Mouse (Mus musculus): Measurements from ENCODE around the gene Atp9a. TPM values are rescaled to one million over a fixed set of nuclear protein-coding genes. Genes with fewer than 3 reads are reported as not detected.

Atp9a gene
- polyA plus RNA-seq, 1 experiment from 2014 or later: 19.5 TPM

DNA sequence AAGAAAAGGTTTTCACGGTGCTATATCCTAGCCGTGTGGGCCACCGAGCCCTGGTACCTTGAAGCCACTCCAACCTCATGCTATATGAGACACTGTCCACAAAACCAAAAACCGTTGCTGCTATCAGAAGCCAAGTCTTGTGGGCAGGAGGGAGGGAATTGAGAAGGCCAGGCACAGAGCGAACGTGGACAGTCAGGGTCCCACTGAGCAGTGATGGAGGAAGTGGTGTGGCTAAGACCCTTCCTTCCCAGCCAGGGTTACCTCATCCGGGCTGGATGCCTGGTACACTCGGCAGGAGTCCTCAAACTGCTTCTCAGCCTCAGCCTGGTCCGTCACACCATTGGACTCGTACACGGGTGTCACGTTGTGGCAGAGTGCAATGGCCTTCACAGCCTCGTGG lies 74.5 kb downstream of the Atp9a start:
- H3K9ac ChIP-seq (replicated peaks; ENCODE audit: low read depth): no peak overlapping the region
- H3K4me2 ChIP-seq (replicated peaks; ENCODE audit: low read depth, low read length): no peak overlapping the region
- no peak for TF ChIP-seq CTCF (IDR thresholded peaks at IDR 0.05)
- no peak for TF ChIP-seq EP300 (IDR thresholded peaks at IDR 0.05)
- H3K27ac ChIP-seq (ENCODE audit: low read length): no peak overlapping the region
- WGBS: 81% methylated on average over 13 of the region's 13 CpGs
- H3K4me1 ChIP-seq (ENCODE audit: insufficient read depth, low read depth, low read length): no peaks in the 10 kb centered on the region
- ATAC-seq (no peak), DNase-seq (ENCODE audit: low spot score) (no peak)
- H3K4me3 ChIP-seq (ENCODE audit: low read depth, low read length): no peak overlapping the region
- H3K27me3 ChIP-seq (replicated peaks; ENCODE audit: insufficient read depth, low read length): no peaks in the 10 kb centered on the region
- H3K36me3 ChIP-seq (ENCODE audit: insufficient read depth, low read length): no peaks in the 10 kb centered on the region
- no peaks in the 10 kb centered on the region for H3K9me3 ChIP-seq (ENCODE audit: low read length)

DNA sequence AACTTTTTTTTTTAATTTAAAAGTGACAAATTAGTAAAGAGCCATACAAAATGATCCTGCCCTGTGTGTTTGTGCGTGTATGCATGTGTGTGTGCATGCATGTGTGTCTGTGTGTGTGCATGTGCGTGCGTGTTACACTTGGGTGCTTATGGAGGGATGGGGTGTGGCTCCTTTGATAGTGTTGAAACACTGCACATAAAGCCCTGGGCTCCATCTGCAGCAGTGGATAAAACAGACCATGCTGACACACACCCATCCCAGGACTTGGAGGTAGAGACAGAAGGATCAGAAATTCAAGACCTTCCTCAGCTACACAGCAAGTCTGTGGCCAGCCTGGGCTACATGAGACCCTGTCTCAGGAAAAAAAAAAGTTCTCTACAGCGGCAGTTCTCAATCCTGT lies 76.5 kb downstream of the Atp9a start:
- H3K4me2 ChIP-seq (replicated peaks; ENCODE audit: low read depth, low read length): no peak overlapping the region
- no peaks in the 10 kb centered on the region for H3K9me3 ChIP-seq (ENCODE audit: low read length)
- 87% methylated on average over 4 of the region's 4 CpGs for WGBS
- ATAC-seq (no peak), DNase-seq (ENCODE audit: low spot score) (no peak)
- H3K4me3 ChIP-seq (ENCODE audit: low read depth, low read length): no peak overlapping the region
- H3K9ac ChIP-seq (replicated peaks; ENCODE audit: low read depth): no peak overlapping the region
- H3K4me1 ChIP-seq (ENCODE audit: insufficient read depth, low read depth, low read length): no peaks in the 10 kb centered on the region
- H3K27ac ChIP-seq (ENCODE audit: low read length): no peak overlapping the region
- TF ChIP-seq CTCF (IDR thresholded peaks at IDR 0.05): no peak
- no peak for TF ChIP-seq EP300 (IDR thresholded peaks at IDR 0.05)
- H3K36me3 ChIP-seq (ENCODE audit: insufficient read depth, low read length): no peaks in the 10 kb centered on the region
- no peaks in the 10 kb centered on the region for H3K27me3 ChIP-seq (replicated peaks; ENCODE audit: insufficient read depth, low read length)

DNA sequence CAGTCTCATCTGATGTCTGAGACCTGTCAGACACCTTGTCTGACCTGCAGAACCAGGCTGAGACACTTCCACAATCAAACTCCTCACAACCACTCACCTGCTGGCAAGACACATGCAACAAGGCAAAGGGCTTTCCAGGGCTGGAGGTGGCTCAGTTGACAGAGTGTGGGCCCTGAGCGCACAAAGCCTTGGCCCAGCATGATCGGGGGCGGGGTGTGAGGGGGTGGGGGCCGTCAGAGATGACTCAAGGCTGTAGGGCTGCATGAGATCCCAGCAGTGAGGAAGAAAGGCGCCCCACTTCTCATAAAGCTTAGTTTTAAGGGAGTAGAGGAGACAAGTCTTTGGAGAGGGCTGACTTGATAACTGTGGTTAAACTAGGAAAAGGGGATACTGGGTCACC lies 78.5 kb downstream of the Atp9a start:
- no peak overlapping the region for H3K27ac ChIP-seq (ENCODE audit: low read length)
- TF ChIP-seq EP300 (IDR thresholded peaks at IDR 0.05) (no peak), CTCF (IDR thresholded peaks at IDR 0.05) (no peak)

DNA sequence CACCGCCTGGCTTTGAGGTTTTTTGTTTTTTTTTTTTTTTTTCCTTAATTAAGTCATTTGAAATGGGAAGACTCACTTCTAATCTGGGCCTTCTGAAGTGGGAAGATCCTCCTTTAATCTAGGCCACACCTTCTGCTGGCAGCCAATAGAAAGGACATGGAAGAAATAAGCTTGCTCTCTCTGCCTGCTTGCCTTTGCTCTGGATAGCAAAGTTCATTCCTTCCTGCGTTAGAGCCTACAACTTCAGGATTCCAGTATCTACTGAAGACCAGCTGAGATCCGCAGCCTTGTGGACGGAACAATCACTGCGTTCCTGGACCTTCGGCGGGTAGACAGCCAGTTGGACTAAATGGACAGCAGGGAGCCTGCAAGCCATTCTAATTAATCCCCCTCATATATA lies 79.0 kb downstream of the Atp9a start:
- Histone ChIP-seq H3K36me3 (ENCODE audit: insufficient read depth, low read length) (no peaks in the 10 kb centered on the region), H3K27ac (ENCODE audit: low read length) (no peak overlapping the region)

More for the DNA sequence above, 78.5 kb downstream of the Atp9a start:
- no peak for ATAC-seq
- Histone ChIP-seq H3K27me3 (replicated peaks; ENCODE audit: insufficient read depth, low read length) (no peaks in the 10 kb centered on the region), H3K36me3 (ENCODE audit: insufficient read depth, low read length) (no peaks in the 10 kb centered on the region), H3K4me1 (ENCODE audit: insufficient read depth, low read depth, low read length) (no peaks in the 10 kb centered on the region), H3K4me2 (replicated peaks; ENCODE audit: low read depth, low read length) (no peak overlapping the region), H3K4me3 (ENCODE audit: low read depth, low read length) (no peak overlapping the region), H3K9me3 (ENCODE audit: low read length) (no peaks in the 10 kb centered on the region), H3K9ac (replicated peaks; ENCODE audit: low read depth) (no peak overlapping the region)
- WGBS: 64% methylated on average over 5 of the region's 5 CpGs
- no peak for DNase-seq (ENCODE audit: low spot score)

DNA sequence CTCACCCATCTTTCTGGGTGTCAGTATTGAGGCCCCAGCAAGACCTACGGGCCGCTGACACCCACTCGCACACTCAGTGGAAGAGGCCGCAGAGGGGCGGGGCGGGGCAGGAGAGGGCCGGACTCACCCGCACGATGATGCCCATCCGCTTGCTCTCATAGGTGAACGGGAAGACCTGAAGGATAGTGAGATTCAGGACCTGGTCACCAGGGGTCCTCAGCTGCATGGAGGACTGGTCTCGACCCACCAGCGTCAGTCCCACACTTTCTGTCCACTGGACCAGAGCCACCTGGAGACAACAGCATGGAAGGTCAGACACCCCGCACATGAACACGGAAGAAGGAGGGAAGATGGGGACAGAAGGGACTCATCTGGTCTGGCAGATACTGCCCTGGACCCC lies 80.4 kb downstream of the Atp9a start:
- H3K4me3 ChIP-seq (ENCODE audit: low read depth, low read length): no peak overlapping the region
- DNase-seq (ENCODE audit: low spot score): no peak
- H3K9ac ChIP-seq (replicated peaks; ENCODE audit: low read depth): no peak overlapping the region
- H3K36me3 ChIP-seq (ENCODE audit: insufficient read depth, low read length): no peaks in the 10 kb centered on the region
- H3K27me3 ChIP-seq (replicated peaks; ENCODE audit: insufficient read depth, low read length): no peaks in the 10 kb centered on the region
- ATAC-seq: no peak
- 60% methylated on average over 15 of the region's 15 CpGs for WGBS
- H3K9me3 ChIP-seq (ENCODE audit: low read length): no peaks in the 10 kb centered on the region
- TF ChIP-seq CTCF (IDR thresholded peaks at IDR 0.05) (peak; percentile 4; the same call in 1 of the 2 replicates), EP300 (IDR thresholded peaks at IDR 0.05) (no peak)
- H3K4me1 ChIP-seq (ENCODE audit: insufficient read depth, low read depth, low read length): no peaks in the 10 kb centered on the region
- H3K4me2 ChIP-seq (replicated peaks; ENCODE audit: low read depth, low read length): no peak overlapping the region
- H3K27ac ChIP-seq (ENCODE audit: low read length): no peak overlapping the region

More for the DNA sequence above, 79.0 kb downstream of the Atp9a start:
- no peak overlapping the region for H3K4me2 ChIP-seq (replicated peaks; ENCODE audit: low read depth, low read length)
- TF ChIP-seq EP300 (IDR thresholded peaks at IDR 0.05) (no peak), CTCF (IDR thresholded peaks at IDR 0.05) (no peak)
- H3K9ac ChIP-seq (replicated peaks; ENCODE audit: low read depth): no peak overlapping the region
- ATAC-seq: no peak
- H3K4me3 ChIP-seq (ENCODE audit: low read depth, low read length): no peak overlapping the region
- no peaks in the 10 kb centered on the region for H3K4me1 ChIP-seq (ENCODE audit: insufficient read depth, low read depth, low read length)
- DNase-seq (ENCODE audit: low spot score): no peak
- 84% methylated on average over 7 of the region's 7 CpGs for WGBS
- no peaks in the 10 kb centered on the region for H3K9me3 ChIP-seq (ENCODE audit: low read length)
- no peaks in the 10 kb centered on the region for H3K27me3 ChIP-seq (replicated peaks; ENCODE audit: insufficient read depth, low read length)

DNA sequence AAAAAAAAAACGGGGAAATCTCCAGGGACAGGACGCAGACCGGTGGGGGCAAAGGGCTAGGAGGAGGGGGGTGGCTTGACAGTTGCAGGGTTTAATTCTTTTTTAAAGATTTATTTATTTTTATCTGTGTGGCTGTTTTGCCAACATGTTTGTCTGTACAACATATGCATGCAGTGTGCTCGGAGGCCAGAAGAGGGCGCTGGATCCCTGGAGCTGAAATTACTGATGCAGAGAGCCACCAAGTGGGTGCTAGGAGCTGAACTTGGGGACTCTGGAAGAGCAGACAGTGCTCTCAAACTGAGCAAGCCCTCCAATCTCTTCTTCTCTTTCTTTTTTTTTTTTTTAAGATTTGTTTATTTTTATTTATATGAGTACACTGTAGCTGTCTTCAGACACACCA lies 81.9 kb downstream of the Atp9a start:
- no peaks in the 10 kb centered on the region for H3K27me3 ChIP-seq (replicated peaks; ENCODE audit: insufficient read depth, low read length)
- H3K36me3 ChIP-seq (ENCODE audit: insufficient read depth, low read length): no peaks in the 10 kb centered on the region
- DNase-seq (ENCODE audit: low spot score) (no peak), ATAC-seq (no peak)
- H3K9ac ChIP-seq (replicated peaks; ENCODE audit: low read depth): no peak overlapping the region
- H3K27ac ChIP-seq (ENCODE audit: low read length): no peak overlapping the region
- no peaks in the 10 kb centered on the region for H3K9me3 ChIP-seq (ENCODE audit: low read length)
- TF ChIP-seq CTCF (IDR thresholded peaks at IDR 0.05): peak; percentile 43
- no peak for TF ChIP-seq EP300 (IDR thresholded peaks at IDR 0.05)
- H3K4me2 ChIP-seq (replicated peaks; ENCODE audit: low read depth, low read length): no peak overlapping the region
- 0 out of 2 replicates have a peak, but pooled peaks cover under 1% of the 10 kb centered on the region for H3K4me1 ChIP-seq (ENCODE audit: insufficient read depth, low read depth, low read length)
- WGBS: 54% methylated on average over 5 of the region's 5 CpGs
- no peak overlapping the region for H3K4me3 ChIP-seq (ENCODE audit: low read depth, low read length)

DNA sequence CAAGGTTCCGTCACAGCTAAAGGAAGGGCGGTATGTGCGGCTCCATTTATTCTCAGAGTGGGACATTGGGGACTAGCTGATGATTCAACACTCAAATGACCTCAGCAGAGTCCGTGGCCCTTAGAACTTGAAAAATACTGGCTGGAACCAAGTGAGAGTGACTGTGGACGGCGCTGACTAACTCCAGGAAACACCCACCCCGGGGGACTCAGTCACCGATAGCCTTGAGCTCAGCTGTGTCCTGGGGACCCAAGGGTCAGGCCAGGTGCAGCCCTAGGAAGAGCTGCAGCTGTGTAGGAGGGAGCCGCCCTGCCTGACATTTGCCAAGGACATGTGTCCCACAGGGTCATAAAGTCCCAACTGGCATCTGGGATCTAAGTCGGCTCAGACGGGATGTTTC lies 83.7 kb downstream of the Atp9a start:
- 78% methylated on average over 11 of the region's 11 CpGs for WGBS
- no peak for ATAC-seq

More for the DNA sequence above, 83.7 kb downstream of the Atp9a start:
- Histone ChIP-seq H3K27ac (ENCODE audit: low read length) (no peak overlapping the region), H3K9ac (replicated peaks; ENCODE audit: low read depth) (no peak overlapping the region), H3K27me3 (replicated peaks; ENCODE audit: insufficient read depth, low read length) (no peaks in the 10 kb centered on the region), H3K4me2 (replicated peaks; ENCODE audit: low read depth, low read length) (no peak overlapping the region), H3K36me3 (ENCODE audit: insufficient read depth, low read length) (no peaks in the 10 kb centered on the region), H3K4me1 (ENCODE audit: insufficient read depth, low read depth, low read length) (0 out of 2 replicates have a peak, but pooled peaks cover 4% of the 10 kb centered on the region), H3K9me3 (ENCODE audit: low read length) (no peaks in the 10 kb centered on the region), H3K4me3 (ENCODE audit: low read depth, low read length) (no peak overlapping the region)
- TF ChIP-seq CTCF (IDR thresholded peaks at IDR 0.05): no peak
- no peak for TF ChIP-seq EP300 (IDR thresholded peaks at IDR 0.05)
- DNase-seq (ENCODE audit: low spot score): no peak
